Mouse (Mus musculus) inflammation-experienced regulatory T-cells, adult 6 months (primary cell): ENCODE measurements at regions not wholly inside any gene's neighbourhood (a gene's known extent, or its start where the extent isn't known, plus 50 kb on each side); places are given as distances from the start of the nearest gene placed in this dataset.

Experiments
- ATAC-seq: one replicate; pipeline ENCODE4 v1.8.0; 2017

- ATAC-seq = no peak
Measured at GRCm38 (mm10) chr3:115816328-115817160, 71.1 kb upstream of the Dph5 start.

DNA sequence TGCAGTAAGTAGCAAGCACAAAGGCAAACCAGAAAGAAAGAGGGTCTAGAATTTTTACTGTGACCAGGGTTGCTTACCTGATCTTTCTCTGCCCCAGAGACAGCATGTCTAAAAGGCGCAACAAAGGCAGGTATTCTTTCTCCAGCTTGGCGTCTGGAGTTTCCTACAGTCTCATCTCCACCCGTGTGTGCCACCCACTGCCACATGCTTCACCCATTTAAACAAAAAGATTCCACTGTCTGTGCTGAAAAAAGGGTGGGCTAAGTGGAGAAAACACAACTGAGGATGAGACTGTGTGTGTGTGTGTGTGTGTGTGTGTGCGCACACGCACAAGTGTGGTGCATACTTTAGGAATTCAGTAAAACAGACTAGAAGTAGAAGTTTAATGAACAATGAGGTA is 69.9 kb upstream of the Dph5 start:
- ATAC-seq = no peak

DNA sequence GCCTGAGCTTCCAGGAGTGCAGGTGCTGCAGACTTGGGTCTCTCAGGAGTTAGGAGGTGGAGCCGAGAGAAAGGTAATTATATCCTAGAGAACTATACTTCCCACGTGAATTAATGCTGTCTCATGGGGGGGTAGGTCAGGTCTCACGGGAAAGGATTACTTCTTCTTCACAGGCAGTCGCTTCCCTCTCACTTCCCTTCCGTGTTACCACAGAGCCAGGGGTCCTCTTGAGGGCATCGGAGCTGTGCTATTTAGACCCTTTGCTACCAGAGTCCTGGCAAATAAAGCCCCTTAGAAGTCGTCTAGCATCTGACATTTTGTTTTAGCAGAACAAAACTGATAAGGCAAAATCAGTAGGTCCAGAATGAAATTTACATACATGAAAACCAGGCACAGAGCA is 68.9 kb upstream of the Dph5 start:
- ATAC-seq = no peak

- no peak for ATAC-seq
Measured at GRCm38 (mm10) chr3:115819401-115820138, 68.1 kb upstream of the Dph5 start.

DNA sequence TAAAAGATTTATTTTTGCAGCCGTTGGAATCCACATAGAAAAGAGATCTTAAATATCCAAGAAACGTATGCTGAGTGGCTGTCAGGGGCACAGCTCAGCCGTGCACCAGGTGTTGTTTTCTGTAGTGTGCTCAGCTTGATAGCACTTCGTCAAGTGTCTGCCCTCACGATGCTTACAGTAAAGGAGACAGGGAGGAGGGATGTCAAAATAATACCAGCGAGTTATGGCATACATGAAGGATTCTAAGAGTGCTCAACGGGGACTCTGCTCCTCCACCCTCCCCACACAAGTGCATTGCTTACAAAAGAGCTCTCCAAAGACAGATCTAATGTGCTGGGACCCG is 67.5 kb upstream of the Dph5 start:
- ATAC-seq = no peak

- ATAC-seq = no peak
Measured at GRCm38 (mm10) chr3:115821627-115822026, 66.0 kb upstream of the Dph5 start.

DNA sequence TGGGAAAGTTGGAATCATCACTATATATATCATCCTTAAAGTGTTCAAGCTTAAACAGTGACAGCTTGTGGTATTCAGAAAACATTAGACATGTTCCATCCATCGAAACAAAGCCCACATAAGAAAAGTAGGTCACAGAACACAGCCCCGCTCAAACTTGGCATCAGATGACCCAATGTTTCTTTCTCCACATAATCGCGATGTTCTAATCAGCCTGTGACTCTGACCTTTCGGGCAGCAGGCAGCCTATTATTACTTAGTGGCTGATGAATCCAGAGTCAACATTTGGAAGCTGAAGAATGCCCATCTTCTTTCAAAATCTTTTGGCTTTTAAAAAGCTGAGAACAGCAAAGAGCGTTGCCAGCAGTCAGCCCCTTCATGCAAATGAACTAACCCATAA is 65.1 kb upstream of the Dph5 start:
- no peak for ATAC-seq

DNA sequence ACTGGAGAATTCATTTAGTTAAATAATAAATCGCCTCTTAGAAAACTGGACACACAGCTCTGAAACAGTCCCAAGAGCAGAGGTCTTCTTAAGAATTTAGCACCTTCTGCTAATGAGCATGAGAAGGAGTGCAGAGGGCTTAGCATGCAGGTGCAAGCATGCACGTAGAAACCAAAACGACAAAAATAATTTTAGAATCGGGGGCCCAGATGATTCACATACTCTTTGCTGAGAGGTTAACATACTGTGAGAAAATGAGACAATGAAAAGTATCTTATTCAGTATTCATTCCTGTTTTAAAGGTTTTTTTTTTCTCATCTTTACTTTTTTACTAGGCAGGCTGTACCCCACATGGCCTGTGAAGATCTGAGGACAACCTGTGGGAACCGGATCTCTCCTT is 63.9 kb upstream of the Dph5 start:
- ATAC-seq = no peak

GRCm38 (mm10) chr3:115824792-115825191 is 62.8 kb upstream of the Dph5 start:
- no peak for ATAC-seq

GRCm38 (mm10) chr3:115835381-115835780 is 52.3 kb upstream of the Dph5 start:
- ATAC-seq = no peak

- no peak for ATAC-seq
Measured at GRCm38 (mm10) chr3:115837617-115838216, 49.9 kb upstream of the Dph5 start.
